Mouse (Mus musculus) MEL (cell line): ENCODE results near the gene Dcst1. TPM values are rescaled to one million over a fixed set of nuclear protein-coding genes. Genes with fewer than 3 reads are reported as not detected.

Experiments used
- DNase-seq: peaks from one replicate; pipeline ENCODE4 v3.0.0; 2011; ENCODE audit warnings: low read depth, low spot score
- H3K27ac ChIP-seq: 2 replicates; pipeline ENCODE4 v1.5.1; 2012; ENCODE audit warnings: low read depth, mild to moderate bottlenecking, control low read depth, low read length, moderate library complexity; ENCODE audit not compliant: control insufficient read depth
- H3K27me3 ChIP-seq, 2 experiments: fragments of 150-350 bp in 1 of 2; sonication (generic) in 1 of 2; 2 replicates each; pipeline ENCODE4 v1.6.1; 2012; ENCODE audit warnings: low read length in 2 of 2, mild to moderate bottlenecking in 2 of 2, improper control_type of control experiment in 1 of 2, moderate library complexity in 1 of 2; ENCODE audit not compliant: insufficient read depth in 2 of 2, control insufficient read depth in 1 of 2
- H3K36me3 ChIP-seq, 2 experiments: 2 replicates each; pipeline ENCODE4 v1.6.1; 2012 to 2014; ENCODE audit warnings: low read length in 2 of 2, improper control_type of control experiment in 1 of 2, inconsistent platforms in 1 of 2, mild to moderate bottlenecking in 1 of 2; ENCODE audit not compliant: insufficient read depth in 2 of 2, control insufficient read depth in 1 of 2
- H3K4me1 ChIP-seq, 2 experiments: fragments of 150-350 bp in 1 of 2; sonication (generic) in 1 of 2; 2 replicates each; pipeline ENCODE4 v1.6.1; 2012; ENCODE audit warnings: low read length in 2 of 2, improper control_type of control experiment in 1 of 2, mild to moderate bottlenecking in 1 of 2; ENCODE audit not compliant: insufficient read depth in 2 of 2, control insufficient read depth in 1 of 2
- H3K4me3 ChIP-seq, 2 experiments: fragments of 150-350 bp in 1 of 2; sonication (generic) in 1 of 2; 2 replicates each; pipeline ENCODE4 v1.5.1; 2012; ENCODE audit warnings: low read depth in 2 of 2, low read length in 2 of 2, mild to moderate bottlenecking in 2 of 2, moderate library complexity in 2 of 2, control low read depth in 1 of 2, improper control_type of control experiment in 1 of 2; ENCODE audit not compliant: control insufficient read depth in 1 of 2, insufficient read depth in 1 of 2
- H3K79me2 ChIP-seq: 2 replicates; pipeline ENCODE4 v1.6.1; 2012; ENCODE audit warnings: mild to moderate bottlenecking, low read length, moderate library complexity; ENCODE audit not compliant: control insufficient read depth, poor library complexity, insufficient read depth
- H3K9ac ChIP-seq: 2 replicates; pipeline ENCODE4 v1.6.1; 2012; ENCODE audit warnings: low read depth, mild to moderate bottlenecking, control low read depth, low read length, moderate library complexity; ENCODE audit not compliant: control insufficient read depth, poor library complexity, severe bottlenecking
- H3K9me3 ChIP-seq: fragments of 150-350 bp; sonication (generic); replicated peaks from 2 replicates; pipeline ENCODE4 v1.6.1; 2012; ENCODE audit warnings: mild to moderate bottlenecking, low read length, improper control_type of control experiment, moderate library complexity; ENCODE audit not compliant: insufficient read depth
- BHLHE40 ChIP-seq: IDR thresholded peaks from 2 replicates; pipeline ENCODE4 v1.6.1; 2012; ENCODE audit warnings: low read depth, mild to moderate bottlenecking, inconsistent platforms, low read length, improper control_type of control experiment, borderline replicate concordance
- CHD1 ChIP-seq: IDR thresholded peaks from 2 replicates; pipeline ENCODE4 v1.6.1; 2012; ENCODE audit warnings: low read depth, mild to moderate bottlenecking, inconsistent platforms, low read length, improper control_type of control experiment
- CHD2 ChIP-seq: IDR thresholded peaks from 2 replicates; pipeline ENCODE4 v1.6.1; 2011; ENCODE audit warnings: low read length, improper control_type of control experiment
- E2F4 ChIP-seq: IDR thresholded peaks from 2 replicates; pipeline ENCODE4 v1.6.1; 2011; ENCODE audit warnings: low read depth, low read length, improper control_type of control experiment, borderline replicate concordance
- ELF1 ChIP-seq: IDR thresholded peaks from 2 replicates; pipeline ENCODE4 v1.6.1; 2014; ENCODE audit warnings: low read depth, mild to moderate bottlenecking, inconsistent platforms, low read length, improper control_type of control experiment, moderate library complexity
- ETS1 ChIP-seq: IDR thresholded peaks from 2 replicates; pipeline ENCODE4 v1.6.1; 2012; ENCODE audit warnings: low read depth, mild to moderate bottlenecking, inconsistent platforms, low read length, improper control_type of control experiment, moderate library complexity
- GABPA ChIP-seq: IDR thresholded peaks from 2 replicates; pipeline ENCODE4 v1.6.1; 2012; ENCODE audit warnings: low read depth, mild to moderate bottlenecking, inconsistent platforms, low read length, improper control_type of control experiment, moderate library complexity
- GATA1 ChIP-seq: IDR thresholded peaks from 2 replicates; pipeline ENCODE4 v1.6.1; 2011; ENCODE audit warnings: low read depth, low read length, improper control_type of control experiment
- HCFC1 ChIP-seq: IDR thresholded peaks from 2 replicates; pipeline ENCODE4 v1.6.1; 2012; ENCODE audit warnings: low read depth, mild to moderate bottlenecking, inconsistent platforms, low read length, improper control_type of control experiment, moderate library complexity
- JUND ChIP-seq: IDR thresholded peaks from 2 replicates; pipeline ENCODE4 v1.6.1; 2011; ENCODE audit warnings: low read depth, mild to moderate bottlenecking, improper control_type of control experiment, low read length
- MXI1 ChIP-seq: IDR thresholded peaks from 2 replicates; pipeline ENCODE4 v1.6.1; 2011; ENCODE audit warnings: mild to moderate bottlenecking, low read depth, low read length, improper control_type of control experiment
- NELFE ChIP-seq: IDR thresholded peaks from 2 replicates; pipeline ENCODE4 v1.6.1; 2011; ENCODE audit warnings: low read depth, low read length, improper control_type of control experiment
- NRF1 ChIP-seq: IDR thresholded peaks from 2 replicates; pipeline ENCODE4 v1.6.1; 2014; ENCODE audit warnings: low read depth, mild to moderate bottlenecking, inconsistent platforms, low read length, improper control_type of control experiment, moderate library complexity; ENCODE audit not compliant: poor library complexity, insufficient read depth, severe bottlenecking
- POLR2A ChIP-seq, 2 experiments: IDR thresholded peaks; 2 replicates each; pipeline ENCODE4 v1.6.1; 2011 to 2012; ENCODE audit warnings: low read length in 2 of 2, mild to moderate bottlenecking in 2 of 2, control low read depth in 1 of 2, improper control_type of control experiment in 1 of 2, low read depth in 1 of 2, moderate library complexity in 1 of 2; ENCODE audit not compliant: control insufficient read depth in 1 of 2, insufficient read depth in 1 of 2, poor library complexity in 1 of 2
- POLR2AphosphoS2 ChIP-seq: IDR thresholded peaks from 2 replicates; pipeline ENCODE4 v1.6.1; 2011; ENCODE audit warnings: low read length, improper control_type of control experiment
- POLR2AphosphoS5 ChIP-seq: IDR thresholded peaks from 2 replicates; pipeline ENCODE4 v1.6.1; 2012; ENCODE audit warnings: low read depth, borderline replicate concordance, mild to moderate bottlenecking, inconsistent platforms, low read length, moderate library complexity, mixed read lengths
- RCOR1 ChIP-seq: IDR thresholded peaks from 2 replicates; pipeline ENCODE4 v1.6.1; 2012; ENCODE audit warnings: low read depth, mild to moderate bottlenecking, inconsistent platforms, low read length, improper control_type of control experiment
- SIN3A ChIP-seq: IDR thresholded peaks from 2 replicates; pipeline ENCODE4 v1.6.1; 2012; ENCODE audit warnings: low read length, improper control_type of control experiment, inconsistent platforms
- TBP ChIP-seq: IDR thresholded peaks from 2 replicates; pipeline ENCODE4 v1.8.0; 2011; ENCODE audit warnings: low read depth, low read length, improper control_type of control experiment
- TCF12 ChIP-seq: IDR thresholded peaks from 2 replicates; pipeline ENCODE4 v1.6.1; 2014; ENCODE audit warnings: low read depth, mild to moderate bottlenecking, inconsistent platforms, low read length, improper control_type of control experiment, moderate library complexity
- UBTF ChIP-seq: IDR thresholded peaks from 2 replicates; pipeline ENCODE4 v1.6.1; 2012; ENCODE audit warnings: low read depth, mild to moderate bottlenecking, inconsistent platforms, low read length, improper control_type of control experiment, moderate library complexity, borderline replicate concordance; ENCODE audit not compliant: insufficient read depth
- ZC3H11A ChIP-seq: IDR thresholded peaks from 2 replicates; pipeline ENCODE4 v1.6.1; 2012; ENCODE audit warnings: low read depth, mild to moderate bottlenecking, inconsistent platforms, low read length, improper control_type of control experiment
- ZMIZ1 ChIP-seq: IDR thresholded peaks from 2 replicates; pipeline ENCODE4 v1.6.1; 2012; ENCODE audit warnings: low read depth, mild to moderate bottlenecking, inconsistent platforms, low read length, improper control_type of control experiment, moderate library complexity
- ZNF384 ChIP-seq: IDR thresholded peaks from 2 replicates; pipeline ENCODE4 v1.6.1; 2012; ENCODE audit warnings: low read depth, mild to moderate bottlenecking, inconsistent platforms, low read length, improper control_type of control experiment
- polyA plus RNA-seq, 2 experiments: library from polyadenylated mRNA; stranded (reverse) in 1 of 2; unstranded in 1 of 2; fragments of >175 nt in 1 of 2; fragments of >200 nt in 1 of 2; gene quantifications; 2 replicates each; pipeline versions ENCODE4 v1.2.1 to v1.2.4; 2012; ENCODE audit warnings: low replicate concordance in 2 of 2, low read depth in 1 of 2; ENCODE audit not compliant: insufficient read length in 2 of 2, insufficient read depth in 1 of 2, missing spikeins in 1 of 2
- total RNA-seq: library from RNA; depleted of rRNA; stranded (reverse); fragments of 300-350 nt; gene quantifications from 2 replicates; pipeline ENCODE4 v1.2.3, GENCODE M21; 2012

Dcst1 gene
- total and polyA plus RNA-seq, 3 experiments, result 0.08 to 0.29 TPM; not detected in 1

DNA sequence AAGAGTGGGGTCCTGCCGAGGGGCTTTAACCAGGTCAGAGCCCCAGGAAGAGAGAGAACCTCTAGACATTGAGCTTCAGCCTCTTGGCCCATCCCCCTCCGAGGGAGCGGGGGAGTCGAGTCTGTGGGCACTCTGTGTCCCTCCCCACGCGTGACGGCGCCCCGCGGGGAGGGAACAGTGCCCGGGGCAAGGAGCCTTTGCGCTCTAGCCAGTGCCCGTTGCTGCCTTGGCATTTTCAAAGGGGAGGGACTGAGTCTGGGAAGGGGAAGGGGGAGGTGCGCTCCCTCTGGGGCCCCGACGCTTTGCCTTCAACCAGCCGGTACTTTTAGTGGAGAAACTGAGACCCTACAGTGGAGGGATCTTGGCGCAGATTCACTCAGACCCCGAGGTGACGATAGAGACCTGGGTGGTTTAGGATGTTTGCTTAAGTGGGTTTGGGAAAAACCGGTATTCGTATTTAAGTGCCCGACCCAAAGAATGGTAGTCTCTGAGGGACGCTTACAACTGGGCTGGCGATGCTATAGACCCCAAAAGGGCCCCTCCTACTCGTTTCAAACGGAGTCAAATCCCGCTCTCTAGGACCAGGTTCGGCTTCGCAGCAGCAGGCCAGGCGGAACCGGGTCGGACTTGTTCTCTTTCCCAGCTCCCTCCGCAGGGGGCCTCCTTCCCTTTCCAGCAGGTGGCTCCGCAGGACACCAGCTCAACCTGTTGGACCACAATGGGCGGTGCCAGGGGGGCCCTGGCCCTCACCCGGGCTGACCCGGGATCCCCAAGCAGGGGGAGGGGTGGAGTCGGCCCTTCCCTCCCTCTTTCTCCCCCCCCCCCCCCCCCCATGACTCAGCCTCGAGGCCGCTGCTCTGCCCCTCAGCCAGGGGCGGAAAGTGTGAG is 29.2 kb upstream of the Dcst1 start, which contains the start of gene Zbtb7b (continued):
- TF ChIP-seq GATA1 (no peak), ELF1 (no peak; the same call in 1 of the 2 replicates), HCFC1 (no peak), ZC3H11A (no peak; the same call in 1 of the 2 replicates), E2F4 (0 out of 2 replicates have a peak, but pooled peaks have one; percentile 63), CHD1 (0 out of 2 replicates have a peak, but pooled peaks have one; percentile 75), BHLHE40 (peak; percentile 37; the same call in 1 of the 2 replicates), TCF12 (peak; percentile 38; the same call in 1 of the 2 replicates), SIN3A (no peak; the same call in 1 of the 2 replicates), RCOR1 (0 out of 2 replicates have a peak, but pooled peaks have one; percentile 42), ETS1 (peak; percentile 24), NRF1 (0 out of 2 replicates have a peak, but pooled peaks have one; percentile 14), CHD2 (0 out of 2 replicates have a peak, but pooled peaks have one; percentile 26), ZNF384 (0 out of 2 replicates have a peak, but pooled peaks have one; percentile 16), MXI1 (peak; percentile 65), UBTF (no peak), POLR2A (IDR thresholded peaks at IDR 0.05; ENCODE audit: control insufficient read depth in 1 of 2, insufficient read depth in 1 of 2, low read depth in 1 of 2, low read length in 2 of 2, poor library complexity in 1 of 2) (peak in 1 of 2 experiments; percentile 40; a peak in 2 of 4 replicates), ZMIZ1 (peak; percentile 60), GABPA (no peak), JUND (no peak), TBP (0 out of 2 replicates have a peak, but pooled peaks have one; percentile 7)

GRCm38 (mm10) chr3:89393605-89394004 is 28.6 kb upstream of the Dcst1 start:
- H3K27me3 ChIP-seq, result no peaks in the 10 kb centered on the region
- peak in 1 of 2 experiments; percentile 59; a peak in 1 of 4 replicates for TF ChIP-seq POLR2A (IDR thresholded peaks at IDR 0.05; ENCODE audit: control insufficient read depth in 1 of 2, insufficient read depth in 1 of 2, low read depth in 1 of 2, low read length in 2 of 2, poor library complexity in 1 of 2)
- TF ChIP-seq POLR2AphosphoS2, result no peak; the same call in 1 of the 2 replicates
- peak; percentile 89 for TF ChIP-seq SIN3A
- TF ChIP-seq POLR2AphosphoS5, result no peak
- no peak for TF ChIP-seq GATA1
- peak; percentile 48 for TF ChIP-seq ELF1
- 0 out of 2 replicates have a peak, but pooled peaks have one; percentile 23 for TF ChIP-seq NRF1
- no peak; the same call in 1 of the 2 replicates for TF ChIP-seq BHLHE40
- TF ChIP-seq ZC3H11A, result 0 out of 2 replicates have a peak, but pooled peaks have one; percentile 5
- peak; percentile 57 for TF ChIP-seq MXI1
- peak; percentile 73 for TF ChIP-seq HCFC1
- TF ChIP-seq NELFE, result peak; percentile 68
- 0 out of 2 replicates have a peak, but pooled peaks have one; percentile 18 for TF ChIP-seq TBP
- no peak for TF ChIP-seq CHD1
- TF ChIP-seq, all 39 proteins: peak for 9
- Histone ChIP-seq H3K27ac (peak overlapping the region; percentile 75), H3K4me3 (peak overlapping the region; percentile 75 to 78), H3K36me3 (peaks cover 0 to 28% of the 10 kb centered on the region in 2 experiments; a peak in 2 of 4 replicates), H3K9ac (peak overlapping the region; percentile 73), H3K9me3 (no peaks in the 10 kb centered on the region), H3K79me2 (peaks cover 16% of the 10 kb centered on the region), H3K4me1 (peaks cover 14 to 34% of the 10 kb centered on the region in 2 experiments)
- DNase-seq, result peak; percentile 100
